Mouse (Mus musculus) liver, postnatal 0 days (tissue): ENCODE measurements around the gene Chn1. TPM values are rescaled to one million over a fixed set of nuclear protein-coding genes. Genes with fewer than 3 reads are reported as not detected.

Experiments
- ATAC-seq: fragments of 200-750 bp; cut with Nextera tagmentation; 2 replicates; pipeline ENCODE4 v1.8.0; 2017; ENCODE audit warnings: mild to moderate bottlenecking, moderate library complexity
- DNase-seq: peaks from one replicate; pipeline ENCODE4 v3.0.0-alpha.2; 2016
- H3K27ac ChIP-seq: fragments of 300-500 bp; sonication (generic); 2 replicates; pipeline ENCODE4 v1.5.1; 2014; ENCODE audit warnings: antibody characterized with exemption, moderate library complexity, mild to moderate bottlenecking, low read depth
- H3K27me3 ChIP-seq: fragments of 300-500 bp; sonication (generic); 2 replicates; pipeline ENCODE4 v1.6.1; 2014; ENCODE audit warnings: low read length, control low read depth, mixed read lengths; ENCODE audit not compliant: insufficient read depth
- H3K36me3 ChIP-seq: fragments of 300-500 bp; sonication (generic); replicated peaks from 2 replicates; pipeline ENCODE4 v1.6.1; 2014; ENCODE audit warnings: mild to moderate bottlenecking, control low read depth, low read length, moderate library complexity, mixed read lengths; ENCODE audit not compliant: insufficient read depth
- H3K4me1 ChIP-seq: fragments of 300-500 bp; sonication (generic); 2 replicates; pipeline ENCODE4 v1.6.1; 2014; ENCODE audit warnings: antibody characterized with exemption, mild to moderate bottlenecking, control low read depth; ENCODE audit not compliant: insufficient read depth
- H3K4me2 ChIP-seq: fragments of 300-500 bp; sonication (generic); 2 replicates; pipeline ENCODE4 v1.6.1; 2014; ENCODE audit warnings: low read depth, mild to moderate bottlenecking, low read length, moderate library complexity, mixed read lengths
- H3K4me3 ChIP-seq: fragments of 300-500 bp; sonication (generic); 2 replicates; pipeline ENCODE4 v1.5.1; 2014; ENCODE audit warnings: low read depth, low read length
- H3K9ac ChIP-seq: fragments of 300-500 bp; sonication (generic); replicated peaks from 2 replicates; pipeline ENCODE4 v1.6.1; 2014; ENCODE audit warnings: mild to moderate bottlenecking, moderate library complexity
- H3K9me3 ChIP-seq: fragments of 300-500 bp; sonication (generic); 2 replicates; pipeline ENCODE4 v1.6.1; 2016; ENCODE audit warnings: mild to moderate bottlenecking, control low read depth, low read length, mixed read lengths
- CTCF ChIP-seq: sonication (generic); IDR thresholded peaks from 2 replicates; pipeline ENCODE4 v1.5.1; 2016; ENCODE audit warnings: antibody characterized with exemption, low read depth
- EP300 ChIP-seq: IDR thresholded peaks from 2 replicates; pipeline ENCODE4 v1.6.1; 2016; ENCODE audit warnings: antibody characterized with exemption, low read depth, mild to moderate bottlenecking
- WGBS: fragments of 180-500 bp; shearing (Covaris S2); extraction: QIAGEN DNeasy Blood & Tissue Kit; methylation state at CpG from one replicate; pipeline ENCODE4 v1.1.7; 2014; ENCODE audit not compliant: insufficient replicate concordance; 5-methylcytosine and 5-hydroxymethylcytosine counted together
- polyA plus RNA-seq: library from polyadenylated mRNA; unstranded; fragments of >200 nt; fragmentation: Nextera tagmentation; extraction: Ambion mirVana; gene quantifications from 2 replicates; pipeline ENCODE4 v1.2.1, GENCODE M21; 2015

Chn1 gene
- polyA plus RNA-seq, 1 experiment from 2014 or later = 0.26 TPM

GRCm38 (mm10) chr2:73566162-73566561, 209.0 kb downstream of the Chn1 start:
- TF ChIP-seq CTCF (peak; percentile 72), EP300 (no peak)
- WGBS = 20% methylated on average over 7 of the region's 7 CpGs
- Histone ChIP-seq H3K27ac (no peak overlapping the region), H3K27me3 (no peaks in the 10 kb centered on the region), H3K4me3 (no peak overlapping the region), H3K9me3 (no peaks in the 10 kb centered on the region), H3K36me3 (no peaks in the 10 kb centered on the region), H3K4me1 (peaks cover 7% of the 10 kb centered on the region), H3K9ac (no peak overlapping the region), H3K4me2 (no peak overlapping the region)
- ATAC-seq (no peak), DNase-seq (peak; percentile 61)

GRCm38 (mm10) chr2:73563690-73564089, 211.5 kb downstream of the Chn1 start:
- WGBS = 68% methylated on average over 7 of the region's 7 CpGs

GRCm38 (mm10) chr2:73562656-73563055, 212.5 kb downstream of the Chn1 start:
- 88% methylated on average over 9 of the region's 9 CpGs for WGBS
- no peaks in the 10 kb centered on the region for H3K36me3 ChIP-seq
- no peak overlapping the region for H3K27ac ChIP-seq
- H3K4me3 ChIP-seq = no peak overlapping the region
- peaks cover 7% of the 10 kb centered on the region for H3K4me1 ChIP-seq
- H3K9ac ChIP-seq = no peak overlapping the region
- TF ChIP-seq EP300 (no peak), CTCF (no peak)
- H3K9me3 ChIP-seq = no peaks in the 10 kb centered on the region
- no peak overlapping the region for H3K4me2 ChIP-seq
- H3K27me3 ChIP-seq = no peaks in the 10 kb centered on the region
- DNase-seq (no peak), ATAC-seq (no peak)

More at GRCm38 (mm10) chr2:73563690-73564089, 211.5 kb downstream of the Chn1 start:
- Histone ChIP-seq H3K27me3 (no peaks in the 10 kb centered on the region), H3K9ac (no peak overlapping the region), H3K4me3 (no peak overlapping the region), H3K27ac (no peak overlapping the region), H3K9me3 (no peaks in the 10 kb centered on the region), H3K4me2 (no peak overlapping the region), H3K36me3 (no peaks in the 10 kb centered on the region), H3K4me1 (peaks cover 7% of the 10 kb centered on the region)
- DNase-seq = no peak
- no peak for ATAC-seq
- no peak for TF ChIP-seq CTCF
- TF ChIP-seq EP300 = no peak

GRCm38 (mm10) chr2:73561665-73562063, 213.5 kb downstream of the Chn1 start:
- peak; percentile 53 for ATAC-seq
- no peak overlapping the region for H3K27ac ChIP-seq
- peak overlapping the region; percentile 27; the same call in 1 of the 2 replicates for H3K4me3 ChIP-seq
- peak; percentile 62 for DNase-seq
- peak; percentile 74 for TF ChIP-seq CTCF
- TF ChIP-seq EP300 = no peak
- H3K4me1 ChIP-seq = peaks cover 7% of the 10 kb centered on the region
- H3K9ac ChIP-seq = no peak overlapping the region
- peak overlapping the region; percentile 61 for H3K4me2 ChIP-seq
- no peaks in the 10 kb centered on the region for H3K9me3 ChIP-seq
- WGBS = 8% methylated on average over 8 of the region's 8 CpGs
- no peaks in the 10 kb centered on the region for H3K36me3 ChIP-seq
- H3K27me3 ChIP-seq = no peaks in the 10 kb centered on the region

DNA sequence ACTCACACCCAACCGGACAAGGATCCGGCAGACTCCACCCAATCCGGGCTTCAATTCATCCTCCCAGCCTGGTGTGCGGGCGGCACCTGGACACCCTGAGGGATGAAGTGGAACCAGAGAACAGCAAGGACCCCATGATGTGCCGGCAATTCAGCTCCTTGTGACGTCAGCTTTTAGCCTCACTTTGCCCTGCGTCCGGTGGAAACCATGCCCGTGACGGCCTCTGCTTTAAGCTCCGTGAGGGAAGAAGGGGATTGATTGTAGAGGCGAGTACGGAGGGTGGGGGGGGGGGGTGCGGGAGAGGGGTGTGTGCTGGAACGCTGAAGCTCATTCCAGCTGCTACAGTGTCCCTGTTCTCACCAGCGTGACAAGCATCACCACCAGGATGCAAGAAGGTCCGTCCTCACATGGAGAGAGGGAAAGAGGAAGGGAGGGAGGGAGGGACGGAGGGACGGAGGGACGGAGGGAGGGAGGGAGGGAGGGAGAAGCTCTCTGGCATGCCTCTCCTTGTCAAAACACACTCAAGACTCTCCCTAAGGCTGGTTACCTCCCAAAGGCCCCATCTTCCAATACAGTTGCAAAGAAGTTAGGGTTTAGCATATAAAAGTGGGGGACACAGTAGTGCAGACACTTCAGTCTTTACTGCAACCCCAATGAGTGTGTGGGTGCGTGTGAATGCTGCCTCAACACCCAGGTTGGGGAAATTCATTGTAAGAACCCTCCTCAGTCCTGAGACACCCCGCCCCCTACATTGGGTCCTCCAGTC, 214.1 kb downstream of the Chn1 start:
- TF ChIP-seq CTCF (no peak), EP300 (no peak)
- 12% methylated on average over 21 of the region's 23 CpGs for WGBS
- Histone ChIP-seq H3K9me3 (no peaks in the 10 kb centered on the region), H3K27me3 (no peaks in the 10 kb centered on the region), H3K36me3 (no peaks in the 10 kb centered on the region), H3K27ac (no peak overlapping the region), H3K4me2 (peak overlapping the region; percentile 61), H3K4me3 (peak overlapping the region; percentile 27), H3K4me1 (peaks cover 7% of the 10 kb centered on the region), H3K9ac (no peak overlapping the region)
- ATAC-seq (peak; percentile 17), DNase-seq (no peak)

Other genes starting within 250 kb of the Chn1 start
- 4.3 TPM in 2 replicates for gene Wipf1, start 245.6 kb downstream of the Chn1 start, polyA plus RNA-seq
- 0.06 and 0.18 TPM in 2 replicates for gene Chrna1, start 195.0 kb downstream of the Chn1 start, polyA plus RNA-seq
- gene Atf2, start 117.3 kb upstream of the Chn1 start, polyA plus RNA-seq = 14.4 and 14.9 TPM in 2 replicates
- 1,436 and 1,439 TPM in 2 replicates for gene Atp5g3, start 136.0 kb upstream of the Chn1 start, polyA plus RNA-seq